Mouse (Mus musculus) bone marrow, adult 2 months (tissue): Measurements from ENCODE around the gene Cdk13.

Experiments used
- CTCF ChIP-seq: fragments of 200-500 bp; IDR thresholded peaks from 2 replicates; pipeline ENCODE4 v1.5.1; 2011; ENCODE audit warnings: low read length, control low read depth; ENCODE audit not compliant: control insufficient read depth, insufficient read depth
- POLR2A ChIP-seq: fragments of 200-500 bp; IDR thresholded peaks from 2 replicates; pipeline ENCODE4 v1.6.1; 2011; ENCODE audit warnings: low read depth, mild to moderate bottlenecking, control low read depth, low read length, borderline replicate concordance; ENCODE audit not compliant: control insufficient read depth

- TF ChIP-seq CTCF (no peak), POLR2A (0 out of 2 replicates have a peak, but pooled peaks have one; percentile 17)
Measured at GRCm38 (mm10) chr13:17804058-17804841, 647 bp downstream of the Cdk13 start.
